Mouse (Mus musculus) CH12.LX (cell line): Measurements from ENCODE around the gene Klhl11. TPM values are rescaled to one million over a fixed set of nuclear protein-coding genes. Genes with fewer than 3 reads are reported as not detected.

Experiments
- DNase-seq: peaks from one replicate; pipeline ENCODE4 v3.0.0-alpha.2; 2013; ENCODE audit errors: extremely low read depth
- H3K27ac ChIP-seq: 2 replicates; pipeline ENCODE4 v1.5.1; 2012; ENCODE audit warnings: low read depth, mild to moderate bottlenecking, control low read depth, moderate library complexity; ENCODE audit not compliant: insufficient read depth
- H3K27me3 ChIP-seq: replicated peaks from 2 replicates; pipeline ENCODE3; 2012; ENCODE audit warnings: inconsistent platforms
- H3K36me3 ChIP-seq, 2 experiments: replicated peaks in 1 of 2; 2 replicates each; pipeline versions ENCODE3 to v1.6.1; 2012; ENCODE audit warnings: inconsistent platforms in 1 of 2, low read length in 1 of 2, mild to moderate bottlenecking in 1 of 2, mixed read lengths in 1 of 2, moderate library complexity in 1 of 2; ENCODE audit not compliant: control insufficient read depth in 1 of 2, insufficient read depth in 1 of 2
- H3K4me1 ChIP-seq, 2 experiments: 2 replicates each; pipeline ENCODE4 v1.6.1; 2012; ENCODE audit warnings: inconsistent platforms in 1 of 2, moderate library complexity in 1 of 2; ENCODE audit not compliant: insufficient read depth in 2 of 2, control insufficient read depth in 1 of 2
- H3K4me2 ChIP-seq: 2 replicates; pipeline ENCODE4 v1.6.1; 2012; ENCODE audit warnings: low read depth, mild to moderate bottlenecking, control low read depth; ENCODE audit not compliant: poor library complexity, insufficient read depth, severe bottlenecking
- H3K4me3 ChIP-seq, 3 experiments: fragments of 150-350 bp in 1 of 3; sonication (generic) in 1 of 3; replicated peaks in 1 of 3; 2 replicates each; pipeline versions ENCODE3 to v1.5.1; 2011 to 2012; ENCODE audit warnings: low read depth in 2 of 3, low read length in 2 of 3, mild to moderate bottlenecking in 2 of 3, moderate library complexity in 2 of 3, control low read depth in 1 of 3, improper control_type of control experiment in 1 of 3, inconsistent platforms in 1 of 3, mixed read lengths in 1 of 3; ENCODE audit not compliant: poor library complexity in 1 of 3
- H3K79me2 ChIP-seq: replicated peaks from 2 replicates; pipeline ENCODE4 v1.6.1; 2012; ENCODE audit warnings: mild to moderate bottlenecking, moderate library complexity; ENCODE audit not compliant: control insufficient read depth, poor library complexity, insufficient read depth, severe bottlenecking; ENCODE audit errors: extremely low read depth
- H3K9ac ChIP-seq: 2 replicates; pipeline ENCODE4 v1.6.1; 2012; ENCODE audit warnings: low read depth, mild to moderate bottlenecking, control low read depth, moderate library complexity; ENCODE audit not compliant: insufficient read depth
- H3K9me3 ChIP-seq: replicated peaks from 2 replicates; pipeline ENCODE3; 2012; ENCODE audit warnings: low read length, inconsistent platforms, mixed read lengths
- BHLHE40 ChIP-seq: IDR thresholded peaks from 2 replicates; pipeline ENCODE4 v1.6.1; 2011; ENCODE audit warnings: mild to moderate bottlenecking, low read depth, low read length, improper control_type of control experiment
- E2F4 ChIP-seq: IDR thresholded peaks from 2 replicates; pipeline ENCODE4 v1.6.1; 2011; ENCODE audit warnings: low read depth, low read length, improper control_type of control experiment; ENCODE audit not compliant: insufficient replicate concordance
- ELF1 ChIP-seq: IDR thresholded peaks from 2 replicates; pipeline ENCODE4 v1.6.1; 2014; ENCODE audit warnings: low read depth, mild to moderate bottlenecking, inconsistent platforms, low read length, improper control_type of control experiment
- EP300 ChIP-seq: IDR thresholded peaks from 2 replicates; pipeline ENCODE4 v1.6.1; 2011; ENCODE audit warnings: low read length, improper control_type of control experiment
- GABPA ChIP-seq: IDR thresholded peaks from 2 replicates; pipeline ENCODE4 v1.6.1; 2012; ENCODE audit warnings: low read depth, low read length, improper control_type of control experiment, inconsistent platforms; ENCODE audit not compliant: insufficient replicate concordance
- HCFC1 ChIP-seq: IDR thresholded peaks from 2 replicates; pipeline ENCODE4 v1.6.1; 2012; ENCODE audit warnings: low read depth, mild to moderate bottlenecking, inconsistent platforms, low read length, improper control_type of control experiment
- IRF4 ChIP-seq: IDR thresholded peaks from 2 replicates; pipeline ENCODE4 v1.6.1; 2014; ENCODE audit warnings: low read depth, mild to moderate bottlenecking, inconsistent platforms, low read length, improper control_type of control experiment
- JUN ChIP-seq: IDR thresholded peaks from 2 replicates; pipeline ENCODE4 v1.6.1; 2011; ENCODE audit warnings: low read depth, mild to moderate bottlenecking, low read length, improper control_type of control experiment, moderate library complexity; ENCODE audit not compliant: insufficient read depth
- JUND ChIP-seq: conservative IDR thresholded peaks from 2 replicates; pipeline ENCODE4 v1.6.1; 2011; ENCODE audit warnings: low read depth, low read length, improper control_type of control experiment
- KAT2A ChIP-seq: IDR thresholded peaks from 2 replicates; pipeline ENCODE4 v1.6.1; 2012; ENCODE audit warnings: low read length, improper control_type of control experiment, inconsistent platforms; ENCODE audit not compliant: insufficient replicate concordance
- MAFK ChIP-seq: IDR thresholded peaks from 2 replicates; pipeline ENCODE4 v1.6.1; 2011; ENCODE audit warnings: low read length, improper control_type of control experiment; ENCODE audit not compliant: insufficient replicate concordance
- MAX ChIP-seq: IDR thresholded peaks from 2 replicates; pipeline ENCODE4 v1.6.1; 2011; ENCODE audit warnings: low read length, improper control_type of control experiment
- MAZ ChIP-seq: IDR thresholded peaks from 2 replicates; pipeline ENCODE4 v1.6.1; 2012; ENCODE audit warnings: low read depth, mild to moderate bottlenecking, inconsistent platforms, low read length, improper control_type of control experiment, moderate library complexity
- MEF2A ChIP-seq: IDR thresholded peaks from 2 replicates; pipeline ENCODE4 v1.6.1; 2014; ENCODE audit warnings: low read depth, mild to moderate bottlenecking, inconsistent platforms, low read length, improper control_type of control experiment, borderline replicate concordance
- MYC ChIP-seq: IDR thresholded peaks from 2 replicates; pipeline ENCODE4 v1.6.1; 2011; ENCODE audit warnings: low read depth, mild to moderate bottlenecking, improper control_type of control experiment, low read length
- NELFE ChIP-seq: IDR thresholded peaks from 2 replicates; pipeline ENCODE4 v1.6.1; 2011; ENCODE audit warnings: low read depth, low read length, improper control_type of control experiment
- PAX5 ChIP-seq: IDR thresholded peaks from 2 replicates; pipeline ENCODE4 v1.6.1; 2012; ENCODE audit warnings: low read length, inconsistent platforms, mixed read lengths
- POLR2A ChIP-seq: IDR thresholded peaks from 2 replicates; pipeline ENCODE4 v1.6.1; 2011; ENCODE audit warnings: low read depth, mild to moderate bottlenecking, improper control_type of control experiment, low read length
- RAD21 ChIP-seq: IDR thresholded peaks from 2 replicates; pipeline ENCODE4 v1.6.1; 2011; ENCODE audit warnings: low read depth, mild to moderate bottlenecking, low read length, improper control_type of control experiment, moderate library complexity
- RCOR1 ChIP-seq: conservative IDR thresholded peaks from 2 replicates; pipeline ENCODE4 v1.6.1; 2012; ENCODE audit warnings: low read depth, mild to moderate bottlenecking, inconsistent platforms, low read length, improper control_type of control experiment
- SIN3A ChIP-seq: IDR thresholded peaks from 2 replicates; pipeline ENCODE4 v1.6.1; 2012; ENCODE audit warnings: low read length, improper control_type of control experiment, inconsistent platforms
- SMC3 ChIP-seq: IDR thresholded peaks from 2 replicates; pipeline ENCODE4 v1.6.1; 2011; ENCODE audit warnings: low read depth, low read length, improper control_type of control experiment
- TCF12 ChIP-seq: IDR thresholded peaks from 2 replicates; pipeline ENCODE4 v1.6.1; 2014; ENCODE audit warnings: low read depth, mild to moderate bottlenecking, inconsistent platforms, low read length, improper control_type of control experiment
- ZKSCAN1 ChIP-seq: IDR thresholded peaks from 2 replicates; pipeline ENCODE4 v1.6.1; 2012; ENCODE audit warnings: low read depth, inconsistent platforms, low read length, improper control_type of control experiment, borderline replicate concordance
- ZMIZ1 ChIP-seq: IDR thresholded peaks from 2 replicates; pipeline ENCODE4 v1.6.1; 2012; ENCODE audit warnings: low read depth, mild to moderate bottlenecking, inconsistent platforms, low read length, improper control_type of control experiment
- dilution Hi-C: fragments of 300-500 bp; cut with MboI; formaldehyde crosslinking; loops from 2 replicates; pipeline ENCODE4 v1.14.3; 2020; ENCODE audit warnings: low sequenced_read_pairs; ENCODE audit not compliant: extremely low pct_unique_long_range_greater_than_20kb, extremely low pct_ligation_motif_present
- in situ Hi-C: fragments of 300-500 bp; cut with MboI; formaldehyde crosslinking; loops from 3 replicates; pipeline ENCODE4 v1.14.3; 2019; ENCODE audit warnings: low sequenced_read_pairs, low pct_ligation_motif_present, low pct_unique_long_range_greater_than_20kb, mixed read lengths
- polyA plus RNA-seq: library from polyadenylated mRNA; unstranded; fragments of >175 nt; gene quantifications from 2 replicates; pipeline ENCODE4 v1.2.1, GENCODE M21; 2012; ENCODE audit warnings: low read depth; ENCODE audit not compliant: insufficient read length
- total RNA-seq, 2 experiments: library from RNA; depleted of rRNA; stranded (reverse); fragments of 300-350 nt in 1 of 2; fragments of >200 nt in 1 of 2; gene quantifications; 2 replicates each; pipeline ENCODE4 v1.2.3; 2012 to 2014

Gene Klhl11
- total and polyA plus RNA-seq, 3 experiments, result 9.8 to 19.5 (median 12.8) TPM

- TF ChIP-seq SMC3 (no peak), MAZ (no peak), SIN3A (no peak), GABPA (no peak), MEF2A (no peak), BHLHE40 (no peak), E2F4 (no peak)
- no peaks in the 10 kb centered on the region for H3K27me3 ChIP-seq
- no peak overlapping the region for H3K9ac ChIP-seq
- DNase-seq, result no peak
- no peaks in the 10 kb centered on the region for H3K9me3 ChIP-seq
- dilution Hi-C loops, result no loop called here
- no peak overlapping the region for H3K4me2 ChIP-seq
- no peak overlapping the region for H3K27ac ChIP-seq
- no peak overlapping the region for H3K4me3 ChIP-seq
- no peaks in the 10 kb centered on the region for H3K79me2 ChIP-seq
- peaks cover 78 to 93% of the 10 kb centered on the region in 2 experiments for H3K36me3 ChIP-seq
- in situ Hi-C loops, result no loop called here
- peaks cover 0 to 6% of the 10 kb centered on the region in 2 experiments; a peak in 2 of 4 replicates for H3K4me1 ChIP-seq
Observed at GRCm38 (mm10) chr11:100504990-100505660, 32.6 kb upstream of the Klhl11 start.

- no peaks in the 10 kb centered on the region for H3K27me3 ChIP-seq
- in situ Hi-C loops (no loop called here), dilution Hi-C loops (no loop called here)
- no peak overlapping the region for H3K27ac ChIP-seq
- H3K36me3 ChIP-seq, result peaks cover 86 to 99% of the 10 kb centered on the region in 2 experiments
- H3K9me3 ChIP-seq, result no peaks in the 10 kb centered on the region
- peaks cover 0 to 6% of the 10 kb centered on the region in 2 experiments; a peak in 2 of 4 replicates for H3K4me1 ChIP-seq
- no peak overlapping the region for H3K9ac ChIP-seq
- H3K4me2 ChIP-seq, result no peak overlapping the region
- TF ChIP-seq ZMIZ1 (no peak), EP300 (no peak), RCOR1 (no peak), ELF1 (no peak), MAFK (no peak), PAX5 (no peak), MEF2A (no peak), TCF12 (no peak), POLR2A (no peak), KAT2A (no peak), MAX (no peak), JUN (no peak), NELFE (no peak), ZKSCAN1 (no peak), IRF4 (no peak), JUND (no peak), RAD21 (no peak), HCFC1 (no peak), MYC (no peak), GABPA (no peak)
- H3K4me3 ChIP-seq, result no peak overlapping the region
- no peak for DNase-seq
- no peaks in the 10 kb centered on the region for H3K79me2 ChIP-seq
Observed at GRCm38 (mm10) chr11:100501321-100501720, 28.8 kb upstream of the Klhl11 start.
